Mouse (Mus musculus) embryonic facial prominence, embryonic 13.5 days (tissue): ENCODE measurements around the gene Lrp5. TPM values are rescaled to one million over a fixed set of nuclear protein-coding genes. Genes with fewer than 3 reads are reported as not detected.

Source experiments
- ATAC-seq: fragments of 200-750 bp; cut with Nextera tagmentation; 2 replicates; pipeline ENCODE4 v1.8.0; 2017; ENCODE audit warnings: low read depth; ENCODE audit not compliant: insufficient number of reproducible peaks, insufficient read depth, low FRiP score, low TSS enrichment
- H3K27ac ChIP-seq: fragments of 300-500 bp; sonication (generic); 2 replicates; pipeline ENCODE4 v1.5.1; 2015; ENCODE audit warnings: moderate library complexity, mild to moderate bottlenecking, inconsistent platforms
- H3K27me3 ChIP-seq: fragments of 300-500 bp; sonication (generic); 2 replicates; pipeline ENCODE4 v1.6.1; 2015; ENCODE audit warnings: mild to moderate bottlenecking, inconsistent platforms
- H3K36me3 ChIP-seq: fragments of 300-500 bp; sonication (generic); 2 replicates; pipeline ENCODE4 v1.6.1; 2015; ENCODE audit warnings: mild to moderate bottlenecking, inconsistent platforms
- H3K4me1 ChIP-seq: fragments of 300-500 bp; sonication (generic); 2 replicates; pipeline ENCODE4 v1.6.1; 2015; ENCODE audit warnings: inconsistent platforms
- H3K4me2 ChIP-seq: fragments of 300-500 bp; sonication (generic); 2 replicates; pipeline ENCODE4 v1.6.1; 2015; ENCODE audit warnings: moderate library complexity, mild to moderate bottlenecking, inconsistent platforms
- H3K4me3 ChIP-seq: fragments of 300-500 bp; sonication (generic); 2 replicates; pipeline ENCODE4 v1.5.1; 2015; ENCODE audit warnings: mild to moderate bottlenecking, inconsistent platforms
- H3K9ac ChIP-seq: fragments of 300-500 bp; sonication (generic); 2 replicates; pipeline ENCODE4 v1.6.1; 2015; ENCODE audit warnings: mild to moderate bottlenecking, inconsistent platforms
- H3K9me3 ChIP-seq: fragments of 300-500 bp; sonication (generic); 2 replicates; pipeline ENCODE4 v1.6.1; 2016; ENCODE audit warnings: inconsistent platforms
- WGBS: fragments of 180-500 bp; shearing (Covaris S2); methylation state at CpG from one replicate; pipeline ENCODE4 v1.1.7; 2015; ENCODE audit warnings: mixed read lengths; 5-methylcytosine and 5-hydroxymethylcytosine counted together
- polyA plus RNA-seq: library from polyadenylated mRNA; unstranded; fragments of >200 nt; fragmentation: Nextera tagmentation; extraction: Ambion mirVana; gene quantifications from 2 replicates; pipeline ENCODE4 v1.2.1, GENCODE M21; 2015

Lrp5 gene
- polyA plus RNA-seq, 1 experiment from 2014 or later = 7.9 TPM

DNA sequence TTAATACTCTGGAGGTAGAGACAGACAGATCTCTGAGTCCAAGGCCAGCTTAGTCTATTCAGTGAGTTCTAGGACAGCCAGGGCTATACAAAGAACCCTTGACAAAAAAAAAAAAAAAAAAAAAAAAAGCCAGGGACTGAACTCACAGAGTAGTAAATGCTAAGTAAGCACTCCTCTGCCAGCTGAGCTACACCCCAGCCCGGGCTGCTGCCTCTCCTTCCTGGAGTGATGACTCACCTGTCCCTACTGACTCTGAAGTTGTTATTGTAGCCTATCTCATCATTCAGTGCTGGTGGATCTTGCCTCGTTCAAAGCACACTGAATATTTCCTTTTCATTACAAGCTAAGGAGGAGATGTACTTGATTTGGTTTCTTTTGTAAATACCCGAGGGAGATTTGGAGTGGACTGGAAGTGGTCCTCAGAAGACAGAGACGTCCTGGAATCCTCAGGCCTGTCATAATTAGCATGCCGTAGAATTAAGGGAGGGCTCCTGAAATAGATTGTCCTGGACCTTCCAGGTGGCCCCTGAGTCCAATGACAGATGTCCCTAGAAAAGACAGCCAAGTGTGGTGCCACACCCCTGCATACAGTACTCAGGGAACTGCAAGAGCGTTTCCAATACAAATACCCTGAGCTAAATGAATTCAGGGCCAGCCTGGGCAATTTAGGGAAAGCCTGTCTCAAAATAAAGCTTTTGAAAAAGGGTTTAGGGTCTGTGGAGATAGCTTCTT lies 6.2 kb upstream of the Lrp5 start:
- ATAC-seq = no peak
- Histone ChIP-seq H3K27me3 (no peaks in the 10 kb centered on the region), H3K36me3 (no peaks in the 10 kb centered on the region), H3K27ac (no peak overlapping the region), H3K4me3 (no peak overlapping the region), H3K4me2 (no peak overlapping the region), H3K9ac (no peak overlapping the region), H3K4me1 (peaks cover 6% of the 10 kb centered on the region), H3K9me3 (no peaks in the 10 kb centered on the region)
- WGBS = 51% methylated on average over 6 of the region's 6 CpGs

DNA sequence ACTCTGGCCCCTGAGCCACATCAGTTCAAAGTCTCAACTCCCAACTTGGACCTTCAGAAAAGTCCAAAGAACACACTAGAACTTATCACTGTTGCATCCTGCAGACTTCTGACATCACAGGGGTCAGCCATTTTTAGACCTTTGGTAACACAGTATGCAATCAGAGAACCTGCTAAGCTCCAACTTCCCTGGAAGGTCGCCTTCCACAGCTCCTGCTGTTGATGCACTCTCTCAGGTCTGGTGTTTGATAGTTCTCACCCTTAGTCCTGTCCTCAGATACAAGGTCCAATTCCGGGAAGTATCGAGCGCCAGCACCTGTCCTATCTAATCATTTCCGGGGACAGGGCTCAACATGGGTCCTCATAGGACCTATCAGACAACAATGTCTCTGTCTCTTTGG lies 5.0 kb upstream of the Lrp5 start:
- no peak for ATAC-seq
- H3K4me3 ChIP-seq = no peak overlapping the region
- H3K9me3 ChIP-seq = no peaks in the 10 kb centered on the region
- H3K36me3 ChIP-seq = no peaks in the 10 kb centered on the region
- 87% methylated on average over 5 of the region's 5 CpGs for WGBS
- no peak overlapping the region for H3K4me2 ChIP-seq
- peaks cover 14% of the 10 kb centered on the region for H3K4me1 ChIP-seq
- H3K27ac ChIP-seq = no peak overlapping the region
- no peak overlapping the region for H3K9ac ChIP-seq
- no peaks in the 10 kb centered on the region for H3K27me3 ChIP-seq

DNA sequence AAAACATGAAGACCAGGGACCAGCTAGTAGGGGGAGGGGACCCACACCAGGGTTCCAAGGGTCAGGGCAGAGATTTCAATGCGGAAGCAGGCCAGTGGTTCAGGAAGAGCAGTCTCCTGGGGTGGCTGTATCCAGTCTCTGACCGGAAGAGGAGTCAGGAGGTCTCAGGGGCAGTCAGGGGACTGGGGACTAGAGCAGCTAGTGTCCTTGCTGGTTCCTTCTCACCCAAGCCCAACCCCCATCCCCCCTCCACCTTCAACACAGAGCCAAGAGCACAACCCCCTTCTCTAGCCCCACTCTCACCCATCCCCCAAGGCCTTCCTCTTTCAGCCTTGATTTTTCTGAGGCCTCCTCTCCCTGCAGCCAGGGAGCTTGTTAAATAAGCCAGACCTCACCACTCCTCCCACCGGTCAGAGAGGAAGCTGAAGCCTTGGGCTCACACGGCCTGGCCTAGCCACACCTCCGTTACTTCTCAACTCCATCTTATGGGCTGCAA lies 1.4 kb upstream of the Lrp5 start:
- Histone ChIP-seq H3K4me1 (peaks cover 38% of the 10 kb centered on the region), H3K36me3 (no peaks in the 10 kb centered on the region), H3K9ac (0 out of 2 replicates have a peak overlapping the region, but pooled peaks have one; percentile 21), H3K4me2 (no peak overlapping the region), H3K27ac (no peak overlapping the region), H3K4me3 (no peak overlapping the region), H3K9me3 (no peaks in the 10 kb centered on the region), H3K27me3 (no peaks in the 10 kb centered on the region)
- WGBS = 19% methylated on average over 5 of the region's 5 CpGs
- ATAC-seq = no peak

DNA sequence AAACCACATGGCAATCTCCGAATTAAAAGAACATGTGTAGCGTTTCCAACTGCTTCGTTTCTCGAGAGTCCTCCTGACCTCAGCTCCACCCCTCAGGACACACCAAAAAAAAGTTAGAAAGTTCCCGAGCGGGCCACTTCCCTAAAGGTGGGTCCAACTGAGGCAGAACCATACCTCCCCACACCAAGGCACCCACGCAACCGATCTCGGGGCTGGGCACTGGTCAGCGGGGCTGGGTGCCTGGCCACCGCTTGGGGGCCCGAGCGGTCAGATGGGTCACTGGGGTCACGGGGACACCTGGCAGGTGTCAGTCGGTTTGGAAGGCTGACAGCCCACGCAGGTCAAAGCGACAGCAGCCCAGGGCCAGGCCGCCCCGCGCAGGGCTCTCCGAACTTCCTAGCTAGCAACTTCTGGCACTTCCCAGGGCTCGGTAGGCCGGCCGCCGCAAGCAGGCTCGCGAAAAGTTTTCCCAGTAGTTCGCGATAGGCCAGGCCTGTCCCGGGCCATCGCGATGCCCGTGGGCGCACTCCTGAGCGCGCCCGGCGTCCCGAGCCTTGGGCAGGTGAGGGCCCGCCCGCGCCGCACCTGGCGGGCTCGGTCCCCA lies 651 bp downstream of the Lrp5 start:
- Histone ChIP-seq H3K4me3 (peak overlapping the region; percentile 96), H3K4me2 (peak overlapping the region; percentile 97), H3K4me1 (peaks cover 58% of the 10 kb centered on the region), H3K9ac (peak overlapping the region; percentile 99), H3K27ac (peak overlapping the region; percentile 92), H3K9me3 (no peaks in the 10 kb centered on the region), H3K36me3 (no peaks in the 10 kb centered on the region), H3K27me3 (no peaks in the 10 kb centered on the region)
- peak; percentile 45; the same call in 1 of the 2 replicates for ATAC-seq
- WGBS = under 1% methylated on average over 45 of the region's 45 CpGs

DNA sequence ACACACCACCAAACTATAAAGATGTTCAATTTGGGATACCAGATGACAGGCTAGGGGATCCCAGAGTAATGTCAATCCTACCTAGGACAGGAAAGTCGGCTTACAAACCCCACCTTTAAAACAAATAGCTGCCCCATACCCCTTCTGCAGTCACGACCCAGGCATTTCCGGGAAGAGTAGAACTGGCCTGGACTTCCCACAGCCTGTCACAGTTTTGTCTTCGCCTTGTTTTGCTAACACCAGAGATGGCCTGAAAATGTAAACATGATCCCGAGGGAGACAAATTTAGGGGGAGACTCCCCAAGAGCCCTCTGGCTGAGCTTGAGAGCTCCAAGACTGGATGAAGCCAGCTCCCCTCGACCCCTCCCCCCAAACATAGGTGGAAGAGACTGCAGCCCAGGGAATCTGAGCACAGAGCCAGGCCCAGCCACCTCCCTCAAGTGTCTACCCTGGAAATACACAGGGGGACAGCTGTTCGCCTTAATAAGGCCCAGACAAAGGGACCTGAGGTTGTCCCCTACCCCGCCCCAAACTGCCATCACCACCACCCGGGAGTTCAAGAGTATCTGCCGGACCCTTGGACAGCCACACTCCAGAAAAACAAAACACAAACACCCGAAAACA lies 1.3 kb downstream of the Lrp5 start:
- Histone ChIP-seq H3K4me1 (peaks cover 65% of the 10 kb centered on the region), H3K27me3 (no peaks in the 10 kb centered on the region), H3K4me2 (peak overlapping the region; percentile 97), H3K27ac (peak overlapping the region; percentile 92), H3K9me3 (no peaks in the 10 kb centered on the region), H3K4me3 (peak overlapping the region; percentile 96), H3K9ac (peak overlapping the region; percentile 99), H3K36me3 (no peaks in the 10 kb centered on the region)
- WGBS = 2% methylated on average over 11 of the region's 11 CpGs
- ATAC-seq = no peak

DNA sequence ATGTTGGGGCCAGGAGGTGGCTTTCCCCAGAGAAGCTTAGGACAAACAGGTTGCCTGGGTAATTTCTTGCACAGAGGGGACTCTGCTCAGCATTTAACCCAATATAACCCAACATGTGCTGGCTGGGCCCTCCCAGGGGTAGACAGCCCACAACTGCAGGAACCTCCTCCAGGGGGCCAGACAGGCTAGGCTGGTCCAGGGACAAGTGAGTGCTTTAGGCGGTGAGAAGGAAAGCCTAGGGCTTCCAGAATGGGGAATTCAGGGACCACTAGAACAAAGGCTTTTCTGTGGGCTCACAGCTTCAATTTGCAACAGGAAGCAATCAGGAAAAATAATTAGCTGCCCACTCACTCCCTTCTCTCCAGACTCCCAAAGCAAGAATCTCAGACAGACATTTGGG lies 1.9 kb downstream of the Lrp5 start:
- H3K9ac ChIP-seq = peak overlapping the region; percentile 99
- no peaks in the 10 kb centered on the region for H3K36me3 ChIP-seq
- 0% methylated on average over 1 of the region's 1 CpGs for WGBS
- no peaks in the 10 kb centered on the region for H3K27me3 ChIP-seq
- peak overlapping the region; percentile 96 for H3K4me3 ChIP-seq
- no peaks in the 10 kb centered on the region for H3K9me3 ChIP-seq
- H3K4me1 ChIP-seq = peaks cover 68% of the 10 kb centered on the region
- peak overlapping the region; percentile 92 for H3K27ac ChIP-seq
- ATAC-seq = no peak
- H3K4me2 ChIP-seq = peak overlapping the region; percentile 97

DNA sequence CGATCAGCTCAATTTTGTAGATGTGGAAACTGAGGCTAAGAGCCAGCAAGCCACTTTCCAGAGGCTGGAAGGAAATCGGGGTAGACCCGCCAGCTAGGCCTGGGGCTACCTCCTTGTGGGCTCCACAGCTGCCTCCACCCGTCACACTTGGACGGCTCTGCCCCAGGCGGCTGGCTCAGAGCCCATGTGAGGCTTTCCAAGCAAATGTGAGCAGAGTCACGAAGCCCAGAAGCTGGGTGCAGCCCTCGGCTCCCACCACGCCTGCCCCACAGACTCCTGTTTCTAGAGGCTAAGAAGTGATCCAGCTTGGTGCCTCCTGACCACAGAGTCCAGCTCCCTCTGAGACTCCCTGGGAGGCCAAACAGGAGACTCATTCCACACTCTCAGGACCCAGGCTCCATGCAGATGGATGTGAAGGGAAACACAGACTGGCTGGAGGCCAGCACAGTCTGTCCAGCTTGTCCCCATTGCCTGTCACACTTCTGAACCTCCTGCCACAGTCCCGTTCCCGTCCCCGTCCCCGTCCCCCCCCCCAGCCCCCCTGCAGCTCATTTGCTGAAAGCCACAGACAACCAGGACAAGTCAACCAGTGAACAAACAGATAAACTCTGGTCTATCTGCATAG lies 4.9 kb downstream of the Lrp5 start:
- Histone ChIP-seq H3K4me1 (peaks cover 58% of the 10 kb centered on the region), H3K4me2 (peak overlapping the region; percentile 37), H3K36me3 (no peaks in the 10 kb centered on the region), H3K4me3 (no peak overlapping the region), H3K9me3 (no peaks in the 10 kb centered on the region), H3K9ac (peak overlapping the region; percentile 46; the same call in 1 of the 2 replicates), H3K27me3 (no peaks in the 10 kb centered on the region), H3K27ac (peak overlapping the region; percentile 81)
- 25% methylated on average over 13 of the region's 13 CpGs for WGBS
- ATAC-seq = no peak; the same call in 1 of the 2 replicates

DNA sequence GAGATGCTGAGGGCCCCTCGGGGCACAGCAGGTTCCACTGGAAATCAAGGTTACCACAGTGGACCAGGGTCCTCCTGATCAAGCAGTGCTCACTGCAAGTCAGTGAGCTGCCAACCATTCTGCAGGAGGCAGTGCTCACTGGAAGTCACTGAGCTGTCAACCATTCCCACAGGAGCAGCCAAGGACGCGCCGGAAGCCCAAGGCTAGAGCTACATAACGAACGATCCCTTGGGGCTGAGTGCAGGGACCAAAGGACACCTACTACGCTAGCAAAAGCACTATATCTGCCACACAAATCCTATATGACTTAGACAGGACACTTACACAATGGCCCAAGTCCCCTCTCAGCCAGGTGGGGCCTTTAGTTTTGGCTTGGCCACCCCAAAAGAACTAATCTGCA lies 5.6 kb downstream of the Lrp5 start:
- WGBS = 79% methylated on average over 7 of the region's 7 CpGs
- Histone ChIP-seq H3K4me2 (0 out of 2 replicates have a peak overlapping the region, but pooled peaks have one; percentile 37), H3K27me3 (no peaks in the 10 kb centered on the region), H3K9ac (no peak overlapping the region), H3K9me3 (no peaks in the 10 kb centered on the region), H3K4me1 (peaks cover 58% of the 10 kb centered on the region), H3K27ac (peak overlapping the region; percentile 81; the same call in 1 of the 2 replicates), H3K36me3 (peaks cover 4% of the 10 kb centered on the region; the same call in 1 of the 2 replicates), H3K4me3 (no peak overlapping the region)
- no peak for ATAC-seq

DNA sequence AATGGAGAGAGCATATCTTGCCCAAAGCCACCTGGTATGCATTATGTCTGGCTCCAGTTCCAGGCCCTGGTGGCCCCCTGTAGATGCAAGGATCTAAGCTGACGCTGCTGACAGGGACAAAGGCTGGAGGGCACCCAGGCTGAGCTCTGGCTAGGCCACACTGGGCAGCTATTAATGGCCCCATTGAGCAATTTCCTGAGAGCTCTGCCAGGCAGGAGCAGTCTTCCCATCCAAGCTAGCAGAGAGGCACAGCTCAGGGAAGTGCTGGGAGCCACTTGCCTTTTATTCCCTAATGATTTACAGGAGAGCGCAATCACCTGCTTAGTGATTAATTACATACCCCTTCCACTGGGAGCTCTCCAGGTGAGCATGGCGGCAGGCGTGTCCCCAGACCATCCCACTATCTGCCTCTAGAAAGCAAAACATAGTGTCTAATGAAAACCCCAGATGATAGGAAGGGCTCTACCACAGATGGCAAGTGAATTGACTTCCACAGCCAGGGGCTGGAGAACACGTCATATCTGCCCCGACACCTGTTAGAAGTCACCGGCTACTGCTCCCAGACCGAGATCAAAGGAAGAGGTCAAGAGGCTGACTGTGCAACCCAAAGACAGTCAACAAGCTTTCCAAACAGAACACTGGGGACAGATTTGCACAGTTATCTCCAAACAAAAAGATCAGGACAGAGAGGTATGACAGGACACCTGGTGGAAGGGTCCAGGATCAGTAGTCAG lies 12.1 kb downstream of the Lrp5 start:
- Histone ChIP-seq H3K36me3 (peaks cover 36% of the 10 kb centered on the region), H3K4me2 (no peak overlapping the region), H3K27me3 (no peaks in the 10 kb centered on the region), H3K4me1 (peaks cover 25% of the 10 kb centered on the region), H3K4me3 (no peak overlapping the region), H3K9ac (no peak overlapping the region), H3K9me3 (0 out of 2 replicates have a peak, but pooled peaks cover 6% of the 10 kb centered on the region), H3K27ac (no peak overlapping the region)
- ATAC-seq = no peak
- WGBS = 86% methylated on average over 8 of the region's 8 CpGs

DNA sequence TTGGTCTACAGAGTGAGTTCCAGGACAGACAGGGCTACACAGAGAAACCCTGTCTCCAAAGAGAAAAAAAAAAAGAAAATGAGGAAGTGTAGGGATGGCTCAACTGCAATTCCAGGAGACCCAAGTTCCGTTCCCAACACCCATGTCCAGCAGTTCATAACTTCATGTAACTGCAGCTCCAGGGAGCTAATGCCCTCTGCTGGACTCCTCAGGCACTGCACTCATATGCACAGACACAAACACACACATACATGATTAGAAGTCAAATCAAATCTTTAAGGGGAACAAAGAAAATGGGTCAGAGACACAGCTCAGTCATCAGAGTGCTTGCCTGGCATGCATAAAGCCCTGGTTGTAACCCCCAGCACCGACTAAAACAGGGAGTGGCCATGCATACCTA lies 13.2 kb downstream of the Lrp5 start:
- no peak overlapping the region for H3K27ac ChIP-seq
- H3K36me3 ChIP-seq = peaks cover 36% of the 10 kb centered on the region
- H3K9me3 ChIP-seq = 0 out of 2 replicates have a peak, but pooled peaks cover 6% of the 10 kb centered on the region
- ATAC-seq = no peak
- no peak overlapping the region for H3K4me3 ChIP-seq
- H3K9ac ChIP-seq = no peak overlapping the region
- H3K4me1 ChIP-seq = peaks cover 32% of the 10 kb centered on the region
- no peaks in the 10 kb centered on the region for H3K27me3 ChIP-seq
- no peak overlapping the region for H3K4me2 ChIP-seq
- 94% methylated on average over 2 of the region's 2 CpGs for WGBS

DNA sequence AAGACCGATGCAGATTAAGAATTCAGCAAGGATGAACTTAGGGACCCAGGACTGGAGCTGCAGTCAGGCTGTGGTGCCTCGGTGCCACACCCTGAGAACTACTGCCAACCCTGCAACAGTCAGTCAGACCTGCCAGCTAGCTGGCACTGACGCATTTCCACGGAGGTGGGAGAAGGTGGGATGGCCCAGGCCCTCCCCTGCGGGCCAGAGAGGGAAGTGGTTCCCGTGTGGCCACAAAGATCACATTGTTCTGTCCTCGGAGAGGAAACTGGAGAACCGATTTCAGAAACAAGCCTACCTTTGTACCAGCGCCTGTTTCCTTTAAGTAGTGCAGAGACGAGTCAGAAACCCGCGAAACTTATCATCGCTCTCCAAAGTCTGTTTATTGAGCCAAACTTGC lies 17.3 kb downstream of the Lrp5 start:
- Histone ChIP-seq H3K4me3 (no peak overlapping the region), H3K4me2 (peak overlapping the region; percentile 33; the same call in 1 of the 2 replicates), H3K36me3 (peaks cover 29% of the 10 kb centered on the region), H3K27ac (peak overlapping the region; percentile 88), H3K9me3 (0 out of 2 replicates have a peak, but pooled peaks cover 6% of the 10 kb centered on the region), H3K27me3 (no peaks in the 10 kb centered on the region), H3K9ac (peak overlapping the region; percentile 11; the same call in 1 of the 2 replicates), H3K4me1 (peaks cover 65% of the 10 kb centered on the region)
- no peak; the same call in 1 of the 2 replicates for ATAC-seq
- 27% methylated on average over 13 of the region's 13 CpGs for WGBS
